Mouse (Mus musculus) fibroblast of lung, adult 2 months (primary cell): ENCODE measurements around the gene Wdfy2.

ENCODE experiments used
- DNase-seq: peaks from one replicate; pipeline ENCODE4 v3.0.0-alpha.2; 2011; ENCODE audit warnings: low read depth

Gene Wdfy2

DNA sequence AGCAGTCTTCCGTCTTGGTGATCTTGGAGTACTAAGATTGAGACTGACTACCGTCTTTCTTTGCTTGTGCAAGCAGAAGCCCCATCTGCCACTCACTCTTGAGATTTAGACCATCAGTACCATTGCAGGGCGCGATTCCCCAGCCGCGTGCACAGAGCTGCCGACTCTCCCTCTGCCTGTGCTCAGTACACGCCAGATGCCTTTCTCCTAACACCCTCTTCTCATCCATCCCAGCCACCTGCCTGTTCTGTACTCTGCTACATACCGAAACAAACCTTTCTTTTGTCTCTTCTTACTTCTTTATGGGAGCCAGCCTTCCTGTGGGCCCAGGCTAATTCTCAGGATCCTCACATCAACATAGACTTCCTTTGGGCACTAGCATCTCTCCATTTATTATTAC, 97.9 kb downstream of the Wdfy2 start:
- DNase-seq: no peak

DNA sequence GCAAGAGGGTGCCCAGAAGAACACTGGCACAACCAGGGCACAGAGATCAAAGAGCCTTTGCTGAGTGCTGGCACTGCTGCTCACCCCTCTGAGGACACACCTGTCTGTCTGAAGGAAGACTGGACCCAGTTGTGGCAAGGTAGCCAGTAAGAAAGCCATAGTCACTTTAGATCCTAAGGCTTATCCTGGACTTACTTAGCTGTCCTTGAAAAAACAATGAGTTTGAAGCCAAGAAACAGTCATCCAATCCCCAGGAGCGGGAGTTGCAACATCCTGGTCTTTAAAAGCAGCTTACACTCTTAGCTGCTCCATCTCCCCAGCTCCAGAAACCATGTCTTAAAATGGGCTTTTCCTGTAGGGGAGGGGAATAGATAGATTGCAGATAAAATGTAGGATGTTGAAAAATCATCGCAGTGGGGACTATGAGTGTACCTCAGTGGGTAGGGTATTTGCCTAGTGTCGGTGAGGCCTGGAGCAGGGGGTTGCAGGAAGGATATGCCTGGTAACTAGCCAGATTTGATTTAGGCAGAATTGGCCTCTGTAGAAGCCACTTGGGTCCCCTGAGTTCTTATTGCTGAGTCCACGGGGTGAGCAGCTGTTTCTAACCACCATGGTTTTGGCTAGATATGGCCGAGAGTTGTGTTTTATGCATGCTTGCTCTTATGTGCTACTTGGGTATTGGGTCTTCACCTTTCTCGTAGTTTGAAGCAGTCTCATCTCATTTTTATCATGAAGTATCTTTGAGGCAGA, 99.3 kb downstream of the Wdfy2 start:
- DNase-seq: peak; percentile 55

- DNase-seq: no peak
These were observed 100.2 kb downstream of the Wdfy2 start for GRCm38 (mm10) chr14:62937675-62938074.

DNA sequence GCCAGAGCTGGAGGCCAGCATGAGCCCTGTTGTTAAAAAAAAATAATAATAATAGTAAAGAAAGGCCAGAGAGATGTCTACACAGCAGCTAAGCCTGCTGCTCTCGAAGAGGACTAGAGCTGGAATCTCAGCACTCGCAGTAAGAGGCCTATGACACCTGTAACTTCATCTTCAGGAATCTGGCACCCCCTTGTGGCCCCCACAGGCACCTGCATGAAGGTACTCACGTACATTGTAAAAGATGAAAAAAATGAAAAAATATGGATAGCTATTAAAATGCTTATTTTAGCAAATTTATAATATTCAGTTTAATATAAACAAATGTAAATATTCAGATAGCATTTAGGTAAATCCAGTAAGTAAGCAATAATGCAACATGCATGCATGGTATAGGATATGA, 102.0 kb downstream of the Wdfy2 start:
- no peak for DNase-seq

GRCm38 (mm10) chr14:62940383-62941074, 103.1 kb downstream of the Wdfy2 start:
- no peak for DNase-seq

GRCm38 (mm10) chr14:62946794-62947193, 109.3 kb downstream of the Wdfy2 start:
- DNase-seq: no peak

DNA sequence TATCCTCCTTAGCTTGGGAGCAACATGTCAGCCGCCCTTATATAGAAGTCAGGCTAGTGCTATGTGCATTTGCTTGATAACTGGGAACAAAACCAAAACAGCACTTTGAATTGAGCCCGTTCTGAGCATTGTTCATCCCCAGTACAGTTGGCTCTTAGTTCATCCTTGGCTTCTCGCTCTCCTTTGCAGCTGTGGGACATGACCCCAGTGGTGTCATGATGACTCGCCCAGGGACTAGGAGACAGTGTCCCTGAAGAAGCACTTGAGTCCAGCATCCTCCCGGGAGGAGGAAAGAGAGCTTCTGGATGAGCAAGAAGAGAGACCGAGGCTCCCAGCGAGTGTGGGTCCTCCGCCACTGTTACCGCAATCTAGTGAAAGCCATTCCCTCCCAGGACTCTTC, 118.6 kb downstream of the Wdfy2 start:
- no peak for DNase-seq

- DNase-seq: no peak
These were observed 126.2 kb downstream of the Wdfy2 start for GRCm38 (mm10) chr14:62963632-62964031.

DNA sequence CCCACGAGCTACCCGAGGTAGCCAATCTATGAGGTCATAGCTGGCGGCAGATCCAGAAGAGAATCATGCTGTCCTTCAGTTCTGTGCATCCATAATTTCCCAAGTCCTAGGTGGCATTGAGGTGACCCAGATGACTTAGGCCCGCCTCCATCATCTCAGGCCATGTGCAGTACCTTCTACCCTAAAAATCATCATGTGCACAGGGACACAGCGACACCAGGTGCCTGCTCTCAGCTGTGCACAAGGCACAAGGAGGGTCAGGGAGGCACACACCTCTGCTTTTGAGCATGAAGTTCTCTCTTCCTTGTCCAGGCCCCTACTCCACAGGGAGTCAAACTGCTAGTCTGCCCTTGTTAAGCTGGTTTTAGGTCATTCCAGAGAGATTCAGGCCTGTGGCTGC, 127.9 kb downstream of the Wdfy2 start:
- DNase-seq: no peak

DNA sequence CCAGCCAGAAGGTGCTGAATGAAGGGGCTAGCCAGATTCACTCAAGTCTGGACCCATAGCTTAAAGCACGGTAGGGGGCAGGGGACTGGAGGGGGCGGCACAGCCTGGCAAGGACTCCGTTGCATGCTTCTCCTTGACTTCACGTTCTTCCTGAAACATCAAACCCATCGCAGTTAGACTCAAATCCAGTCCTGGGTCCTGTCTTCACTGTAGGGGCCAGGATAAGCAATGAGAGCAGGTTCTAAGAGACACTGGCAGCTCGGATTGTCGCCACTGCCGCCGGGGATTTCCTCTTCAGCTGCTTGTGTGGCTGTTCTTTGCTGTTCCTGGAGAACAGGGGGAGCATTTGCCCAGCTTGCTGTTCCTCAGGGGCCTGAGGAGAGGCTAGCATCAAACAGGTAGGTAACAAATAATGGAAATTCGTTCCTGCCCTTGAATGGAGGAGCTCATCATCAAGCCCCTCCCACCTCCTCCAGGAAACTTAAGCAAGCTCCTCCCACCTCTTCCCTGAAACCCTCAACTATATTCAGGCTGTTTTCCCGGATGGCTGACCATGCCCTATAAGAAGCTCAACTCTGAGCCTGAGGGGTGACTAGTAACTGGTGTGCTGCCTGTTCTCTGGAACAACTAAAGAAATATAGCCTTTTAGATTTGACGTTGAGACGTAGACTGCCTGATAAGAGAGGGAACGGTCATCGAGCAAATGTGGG, 128.5 kb downstream of the Wdfy2 start:
- DNase-seq: no peak

DNA sequence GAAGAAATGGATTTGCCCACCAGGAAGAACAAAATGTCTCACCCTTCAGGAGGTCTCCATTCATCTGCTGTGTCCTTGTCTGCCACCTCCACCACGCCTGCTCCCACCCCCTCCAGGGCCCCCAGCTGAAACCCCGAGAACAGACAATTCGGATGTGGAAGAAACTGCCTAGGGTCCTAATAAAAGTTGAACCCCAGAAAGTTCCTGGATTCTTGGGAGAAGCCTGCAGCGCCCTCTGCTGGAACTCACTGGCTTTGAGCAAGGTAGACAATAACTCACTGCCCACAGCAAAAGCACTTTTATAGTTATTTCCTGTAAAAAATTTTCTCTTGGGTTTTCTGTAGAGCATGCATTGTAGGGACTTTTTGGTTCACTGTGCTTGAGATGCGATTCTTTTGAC, 137.6 kb downstream of the Wdfy2 start:
- no peak for DNase-seq

- DNase-seq: no peak
These were observed 142.3 kb downstream of the Wdfy2 start for GRCm38 (mm10) chr14:62979815-62980214.

GRCm38 (mm10) chr14:62984410-62984809, 146.9 kb downstream of the Wdfy2 start, which contains the start of gene Defb48:
TSS of gene Defb48 (minus strand) at chr14:62984510.
- no peak for DNase-seq

DNA sequence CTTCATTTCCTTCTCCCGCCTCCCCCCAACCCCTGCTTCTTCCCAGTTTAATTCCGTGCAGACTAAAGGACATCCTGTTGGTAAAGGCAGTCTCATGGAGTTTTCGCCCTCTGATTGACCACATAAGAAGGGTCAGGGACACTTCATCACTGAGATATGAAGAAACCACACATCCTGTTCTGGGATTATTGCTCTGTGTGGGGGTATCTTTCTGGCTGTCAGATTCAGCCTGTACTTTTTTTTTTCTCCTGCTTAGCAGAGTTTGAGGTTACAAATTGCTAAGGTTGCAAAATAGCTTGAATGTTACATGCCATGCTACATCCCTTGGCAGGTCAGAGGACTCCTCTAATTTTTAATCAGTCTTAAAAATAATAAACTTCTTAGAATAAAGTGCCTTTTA, 153.8 kb downstream of the Wdfy2 start:
- peak; percentile 13 for DNase-seq

GRCm38 (mm10) chr14:62991849-62992510, 154.5 kb downstream of the Wdfy2 start:
- DNase-seq: peak; percentile 27

DNA sequence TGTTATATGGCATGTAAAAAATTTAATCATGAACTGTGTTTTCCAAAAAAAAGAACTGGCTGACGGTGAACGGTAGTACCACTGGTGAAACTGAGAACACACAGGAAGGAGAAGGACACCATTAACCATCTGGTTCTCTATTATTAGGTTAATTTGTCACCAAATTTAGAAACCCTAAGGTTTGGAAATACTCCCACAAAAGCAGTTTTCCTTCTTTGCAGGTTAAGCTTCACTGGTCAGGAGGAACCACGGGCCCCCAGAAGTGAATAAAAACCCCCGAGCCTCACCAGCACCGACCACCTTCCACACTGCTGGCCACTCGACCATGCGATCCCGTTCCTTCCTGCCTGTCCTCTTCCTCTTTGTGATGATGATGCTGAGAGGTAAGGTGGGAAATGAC, 160.3 kb downstream of the Wdfy2 start, which contains the start of gene Defb47:
TSS of gene Defb47 (plus strand) at position 301 of the 400 bp plus-strand sequence.
- no peak for DNase-seq

DNA sequence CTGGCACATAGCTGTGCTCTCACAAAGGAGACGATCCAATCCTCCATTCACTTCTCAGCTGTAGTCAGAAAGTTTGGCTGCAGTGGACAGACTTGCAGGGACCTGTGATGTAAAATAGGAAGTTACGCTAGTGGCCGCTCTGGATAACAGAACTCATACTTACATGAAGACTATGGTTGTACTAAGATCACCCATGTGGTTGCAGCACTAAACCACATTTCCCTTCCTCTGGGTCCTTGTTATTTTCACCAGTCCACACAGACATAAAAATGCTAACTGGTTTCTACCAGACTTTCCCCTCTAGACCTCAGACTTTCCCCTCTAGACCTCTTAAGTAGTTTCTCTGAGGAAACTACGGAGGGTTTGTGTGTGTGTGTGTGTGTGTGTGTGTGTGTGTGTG, 161.5 kb downstream of the Wdfy2 start:
- no peak for DNase-seq

GRCm38 (mm10) chr14:63002588-63002987, 165.1 kb downstream of the Wdfy2 start:
- DNase-seq: no peak
